ENCODE assay signal across 8 mouse cellular contexts in genomic region chr7:62085120-62085849, GRCm38 (mm10).
DNase-seq lines count a peak whose midpoint lies in the region.

No protein-coding gene starts in this region.

- DNase-seq in embryo, embryonic 11 days, result peak; percentile 3
- DNase-seq in embryo, embryonic 10.5 days (ENCODE audit: low spot score), result no peak
- DNase-seq in right cerebral cortex, adult 18-20 months, result peak; percentile 1
- no peak for DNase-seq in right cerebral cortex, postnatal 36 days (ENCODE audit: low spot score in 2 of 2)
- peak; percentile 4 to 17 for DNase-seq in layer of hippocampus, postnatal 14 days (ENCODE audit: low spot score in 2 of 2)
- peak; percentile 29 to 50 for DNase-seq in right cerebral cortex, postnatal 10 days (ENCODE audit: low spot score in 2 of 2)
- no peak for DNase-seq in thymus, postnatal 25 days
- no peak for DNase-seq in heart, adult 9 months (ENCODE audit: low spot score in 2 of 2)

Comparison
In these comparisons a context has a peak if more than half of its experiments do, and no peak if none do; other contexts are left out.
1. DNase-seq: peak in embryo, embryonic 11 days (single experiment), right cerebral cortex, adult 18-20 months (single experiment), layer of hippocampus, postnatal 14 days (2 of 2) and right cerebral cortex, postnatal 10 days (2 of 2); none in embryo, embryonic 10.5 days (single experiment), right cerebral cortex, postnatal 36 days (0 of 2), thymus, postnatal 25 days (single experiment) and heart, adult 9 months (0 of 2).